Mouse (Mus musculus): ENCODE measurements around the gene Grem2.

DNA sequence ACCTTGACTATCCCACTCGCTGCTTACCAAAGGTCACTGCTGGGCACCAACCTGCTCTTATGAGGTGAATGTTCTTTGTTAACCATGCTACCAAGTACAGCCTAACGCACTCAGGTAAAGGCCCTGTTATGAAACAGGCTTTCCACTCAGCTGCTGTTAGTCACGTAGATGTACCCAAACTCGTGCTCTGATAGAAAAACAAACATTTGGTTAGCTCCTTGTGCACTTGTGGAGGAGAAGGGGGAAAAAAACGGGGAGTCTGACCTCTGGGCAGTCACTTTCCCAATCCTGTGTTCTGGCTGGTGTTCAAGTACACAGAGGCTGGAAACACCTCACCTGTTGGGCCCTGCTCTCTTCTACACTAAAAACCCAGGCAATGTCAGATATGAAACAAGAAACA, 14.0 kb downstream of the Grem2 start:
- TF ChIP-seq CTCF (IDR thresholded peaks at IDR 0.05) = no peak
- TF ChIP-seq POLR2A (IDR thresholded peaks at IDR 0.05; ENCODE audit: insufficient read depth, low read depth, low read length) = no peak
